Mouse (Mus musculus): Measurements from ENCODE around the gene Ror2. TPM values are rescaled to one million over a fixed set of nuclear protein-coding genes. Genes with fewer than 3 reads are reported as not detected.
A peak's percentile ranks its signal among the peaks of the same experiment; 100 is the strongest.

Ror2 gene
- polyA plus RNA-seq, 1 experiment: 0.55 TPM

DNA sequence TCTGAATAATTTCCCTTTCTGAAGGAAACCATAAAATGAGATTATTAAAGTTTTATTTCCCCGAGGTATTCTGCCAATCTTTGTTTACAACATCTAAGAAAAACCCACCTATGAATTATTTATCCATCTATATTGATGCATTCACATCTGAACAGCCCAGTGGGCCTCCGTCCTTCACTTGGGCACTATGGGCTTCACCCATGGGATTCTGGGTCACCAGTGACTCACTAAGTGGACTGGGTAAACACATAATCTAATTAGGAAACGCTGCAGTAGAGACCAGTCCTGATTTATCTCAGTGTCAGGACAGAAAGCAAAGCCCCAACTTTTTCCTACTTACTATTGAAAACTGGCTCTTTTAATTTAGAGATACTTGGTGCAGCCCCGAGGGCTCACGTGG, 210.9 kb downstream of the Ror2 start:
- Histone ChIP-seq H3K4me1 (ENCODE audit: control insufficient read depth, insufficient read depth, insufficient read length, low read length) (no peaks in the 10 kb centered on the region), H3K27ac (replicated peaks; ENCODE audit: low read depth, low read length) (no peak overlapping the region), H3K4me3 (ENCODE audit: insufficient read depth, low read depth, low read length) (no peak overlapping the region)

- H3K27ac ChIP-seq (replicated peaks; ENCODE audit: low read depth, low read length): peak overlapping the region; percentile 88
- peaks cover 9% of the 10 kb centered on the region for H3K4me1 ChIP-seq (ENCODE audit: control insufficient read depth, insufficient read depth, insufficient read length, low read length)
- peak overlapping the region; percentile 29 for H3K4me3 ChIP-seq (ENCODE audit: insufficient read depth, low read depth, low read length)
Measured at GRCm38 (mm10) chr13:53069076-53069690, 216.7 kb downstream of the Ror2 start.

GRCm38 (mm10) chr13:53068461-53068860, 217.5 kb downstream of the Ror2 start:
- Histone ChIP-seq H3K4me1 (ENCODE audit: control insufficient read depth, insufficient read depth, insufficient read length, low read length) (peaks cover 9% of the 10 kb centered on the region), H3K27ac (replicated peaks; ENCODE audit: low read depth, low read length) (peak overlapping the region; percentile 88), H3K4me3 (ENCODE audit: insufficient read depth, low read depth, low read length) (peak overlapping the region; percentile 29)

DNA sequence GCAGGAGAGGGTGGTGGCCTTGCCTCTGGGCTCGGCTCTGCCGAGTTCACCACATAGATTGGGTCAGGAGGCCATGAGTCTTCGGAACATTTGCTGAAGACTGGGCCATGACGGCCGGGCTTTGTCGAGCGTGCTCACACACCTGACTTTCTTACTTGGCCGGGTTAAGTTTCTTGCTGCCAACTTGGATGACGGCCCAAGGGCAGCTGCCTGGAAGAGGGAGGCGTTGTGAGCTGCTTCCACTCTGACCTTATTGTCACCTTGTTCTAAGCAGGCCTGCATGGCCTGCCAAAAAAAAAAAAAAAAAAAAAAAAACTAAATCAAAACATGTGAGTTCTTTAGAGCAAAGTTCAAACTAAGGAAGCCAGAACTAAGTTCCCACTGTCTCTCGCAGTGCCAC, 218.0 kb downstream of the Ror2 start:
- peak overlapping the region; percentile 25 for H3K4me3 ChIP-seq (ENCODE audit: insufficient read depth, low read depth, low read length)
- peak overlapping the region; percentile 88 for H3K27ac ChIP-seq (replicated peaks; ENCODE audit: low read depth, low read length)
- H3K4me1 ChIP-seq (ENCODE audit: control insufficient read depth, insufficient read depth, insufficient read length, low read length): peaks cover 9% of the 10 kb centered on the region

GRCm38 (mm10) chr13:53065122-53065521, 220.8 kb downstream of the Ror2 start:
- Histone ChIP-seq H3K27ac (replicated peaks; ENCODE audit: low read depth, low read length) (peak overlapping the region; percentile 39; the same call in 1 of the 2 replicates), H3K4me1 (ENCODE audit: control insufficient read depth, insufficient read depth, insufficient read length, low read length) (peaks cover 9% of the 10 kb centered on the region), H3K4me3 (ENCODE audit: insufficient read depth, low read depth, low read length) (no peak overlapping the region)

DNA sequence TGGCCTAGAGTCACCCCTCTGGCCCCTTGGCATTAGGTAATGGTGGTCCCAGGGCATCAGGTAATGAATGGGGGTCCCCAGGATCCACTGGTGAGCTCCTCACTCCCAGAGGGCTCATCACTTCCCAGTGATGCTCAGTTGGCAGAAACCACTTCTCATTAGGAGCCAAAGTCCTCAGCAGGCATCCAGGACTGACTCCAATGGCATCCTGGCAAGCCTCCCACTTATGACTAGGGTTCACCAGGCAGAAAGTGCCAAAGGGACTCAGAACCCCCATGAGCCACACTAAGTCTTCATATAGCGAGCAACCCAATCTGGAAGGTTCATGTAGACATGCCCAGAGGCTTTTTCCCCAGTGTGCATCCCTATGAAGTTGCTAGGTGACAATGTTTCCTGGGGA, 221.2 kb downstream of the Ror2 start:
- Histone ChIP-seq H3K4me1 (ENCODE audit: control insufficient read depth, insufficient read depth, insufficient read length, low read length) (peaks cover 9% of the 10 kb centered on the region), H3K27ac (replicated peaks; ENCODE audit: low read depth, low read length) (peak overlapping the region; percentile 39; the same call in 1 of the 2 replicates), H3K4me3 (ENCODE audit: insufficient read depth, low read depth, low read length) (no peak overlapping the region)

Other genes starting within 250 kb of the Ror2 start
- 24.5 and 25.8 TPM in 2 replicates for gene Sptlc1, start 91.3 kb upstream of the Ror2 start, polyA plus RNA-seq (2012; ENCODE audit: insufficient read depth, insufficient read length, missing spikeins)
- gene Msx2, start 186.9 kb upstream of the Ror2 start, polyA plus RNA-seq (2012; ENCODE audit: insufficient read depth, insufficient read length, missing spikeins): not detected in 2 replicates

Data from brown adipose tissue, adult 24 weeks (tissue).